Mouse (Mus musculus) myocyte (in vitro differentiated cells): ENCODE data around the gene Tcf7.

Source experiments
- CEBPB ChIP-seq: IDR thresholded peaks from 2 replicates; pipeline ENCODE4 v1.6.1; 2011; ENCODE audit warnings: mild to moderate bottlenecking, moderate library complexity; ENCODE audit not compliant: poor library complexity, insufficient read depth, severe bottlenecking
- E2F4 ChIP-seq: IDR thresholded peaks from one replicate; pipeline ENCODE4 v1.6.1; 2011; ENCODE audit warnings: mild to moderate bottlenecking, control low read depth, moderate library complexity; ENCODE audit not compliant: insufficient read depth
- MAX ChIP-seq: IDR thresholded peaks from one replicate; pipeline ENCODE4 v1.6.1; 2011; ENCODE audit warnings: low read depth, mild to moderate bottlenecking, control low read depth
- MYOD1 ChIP-seq, 3 experiments: IDR thresholded peaks; one replicate each; pipeline ENCODE4 v1.6.1; 2011; ENCODE audit warnings: control low read depth in 2 of 3, low read depth in 2 of 3, mild to moderate bottlenecking in 2 of 3, moderate library complexity in 1 of 3; ENCODE audit not compliant: insufficient read length in 2 of 3, control insufficient read depth in 1 of 3
- MYOG ChIP-seq, 3 experiments: IDR thresholded peaks; one replicate each; pipeline ENCODE4 v1.6.1; 2011; ENCODE audit warnings: control low read depth in 2 of 3, low read depth in 2 of 3, mild to moderate bottlenecking in 2 of 3; ENCODE audit not compliant: insufficient read length in 2 of 3, control insufficient read depth in 1 of 3, insufficient read depth in 1 of 3
- POLR2A ChIP-seq: IDR thresholded peaks from one replicate; pipeline ENCODE4 v1.6.1; 2011; ENCODE audit warnings: low read depth, mild to moderate bottlenecking, control low read depth, moderate library complexity; ENCODE audit not compliant: insufficient read length
- POLR2AphosphoS2 ChIP-seq: IDR thresholded peaks from one replicate; pipeline ENCODE4 v1.6.1; 2011; ENCODE audit warnings: low read depth, control low read depth; ENCODE audit not compliant: insufficient read length
- REST ChIP-seq: IDR thresholded peaks from one replicate; pipeline ENCODE4 v1.6.1; 2011; ENCODE audit warnings: mild to moderate bottlenecking, control low read depth, moderate library complexity; ENCODE audit not compliant: insufficient read depth, insufficient read length
- USF1 ChIP-seq: IDR thresholded peaks from one replicate; pipeline ENCODE4 v1.6.1; 2011; ENCODE audit warnings: low read depth, mild to moderate bottlenecking, control low read depth, moderate library complexity

GRCm38 (mm10) chr11:52233906-52234305 is 48.9 kb downstream of the Tcf7 start:
- TF ChIP-seq POLR2A (no peak), CEBPB (no peak), USF1 (no peak), E2F4 (no peak), POLR2AphosphoS2 (no peak), REST (no peak), MAX (no peak), MYOG (IDR thresholded peaks at IDR 0.05; ENCODE audit: control insufficient read depth in 1 of 3, insufficient read depth in 1 of 3, insufficient read length in 2 of 3, low read depth in 2 of 3) (no peak), MYOD1 (IDR thresholded peaks at IDR 0.05; ENCODE audit: control insufficient read depth in 1 of 3, insufficient read length in 2 of 3, low read depth in 2 of 3) (no peak)
